Mouse (Mus musculus): Measurements from ENCODE around the gene Leo1.

DNA sequence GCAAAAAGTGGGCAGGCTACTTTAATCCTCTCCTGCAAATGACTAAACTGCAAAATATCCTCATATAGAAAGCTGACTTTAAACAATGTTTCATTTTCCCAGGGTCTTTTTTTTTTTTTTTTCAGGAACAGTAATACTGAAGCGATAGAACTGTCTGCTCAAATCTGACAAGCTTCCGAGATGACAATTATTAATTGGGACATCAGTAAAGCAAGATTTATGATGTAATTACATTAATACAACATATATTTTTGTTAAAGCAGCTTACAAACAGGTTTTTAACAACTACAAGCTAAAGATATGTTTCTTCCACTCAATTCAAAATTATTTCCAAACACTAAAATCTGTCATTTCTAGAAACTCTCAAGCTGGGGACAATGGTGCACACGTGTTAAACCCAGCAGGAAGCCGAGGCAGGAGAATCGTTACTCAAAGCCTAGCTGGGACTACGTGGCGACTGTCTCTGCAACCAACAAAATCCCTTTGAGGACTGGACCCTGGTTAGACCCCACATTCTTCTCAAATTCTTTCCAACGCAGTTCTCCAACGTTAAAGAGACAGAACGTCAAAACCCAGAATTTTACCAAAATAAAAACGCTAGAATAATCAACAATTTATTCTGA, 33.0 kb upstream of the Leo1 start:
- TF ChIP-seq POLR2A (IDR thresholded peaks at IDR 0.05; ENCODE audit: insufficient read length, low read depth) (peak; percentile 17), SRF (IDR thresholded peaks at IDR 0.05; ENCODE audit: control insufficient read depth, insufficient read length, low read depth) (no peak), MYOG (IDR thresholded peaks at IDR 0.05; ENCODE audit: control insufficient read depth in 1 of 3, insufficient read depth in 1 of 3, insufficient read length in 2 of 3, low read depth in 2 of 3) (no peak)

Data from myocyte (in vitro differentiated cells).